Mouse (Mus musculus) spleen, postnatal 36 days (tissue): ENCODE data around the gene Arhgap10.

Experiments used
- DNase-seq, 2 experiments: peaks; one replicate each; pipeline ENCODE4 v3.0.0; 2022; ENCODE audit warnings: low spot score in 2 of 2, mixed read lengths in 1 of 2

Arhgap10 gene

DNA sequence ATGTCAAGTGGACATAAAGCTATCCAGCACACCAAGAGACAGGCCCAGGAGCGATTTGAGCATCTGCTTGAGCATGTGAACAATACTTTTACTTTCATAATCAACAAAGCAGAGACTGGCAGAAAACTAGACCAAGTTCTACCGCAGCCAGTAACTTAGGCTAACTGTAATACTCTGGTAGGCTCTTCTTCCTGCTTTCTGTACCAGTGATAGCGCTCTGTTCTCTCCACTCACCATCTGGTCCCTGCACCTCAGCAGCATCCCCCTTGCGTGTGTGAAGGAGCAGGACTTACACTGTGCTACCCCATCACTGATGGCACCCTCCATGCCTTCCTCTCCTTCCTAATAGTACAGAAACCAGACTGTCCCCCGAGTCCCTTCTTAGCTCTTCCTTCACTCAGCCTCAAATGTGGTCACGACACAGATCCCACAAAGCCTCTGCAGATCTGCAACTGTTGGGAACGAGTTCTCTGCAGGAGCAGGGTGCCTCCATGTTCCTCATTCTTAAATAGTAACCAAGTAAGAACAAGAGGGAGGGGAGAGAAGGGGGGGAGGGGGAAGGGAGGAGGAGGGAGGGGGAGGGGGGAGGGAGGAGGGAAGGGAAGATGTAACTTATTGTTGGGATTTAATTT lies 235.0 kb downstream of the Arhgap10 start:
- no peak for DNase-seq

DNA sequence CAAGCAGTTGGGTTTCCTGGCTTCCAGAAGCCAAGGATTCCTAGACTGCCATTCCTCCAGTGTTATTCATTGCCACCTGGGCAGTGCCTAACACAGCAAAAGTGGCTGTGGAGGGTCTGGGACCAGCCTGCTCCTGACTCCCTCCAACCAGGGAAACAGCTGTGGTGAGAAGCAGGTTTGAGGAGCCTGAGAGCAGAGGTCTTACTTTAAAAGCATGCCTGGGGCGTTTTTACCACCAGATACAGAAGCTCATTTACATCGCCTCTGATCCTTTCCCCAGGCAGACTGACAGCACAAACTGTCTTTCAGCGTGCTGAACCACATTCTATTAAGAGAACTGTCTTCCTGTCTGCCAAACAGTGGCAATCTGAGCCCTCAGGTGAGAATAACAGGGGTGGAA lies 237.8 kb downstream of the Arhgap10 start:
- DNase-seq, result no peak

DNA sequence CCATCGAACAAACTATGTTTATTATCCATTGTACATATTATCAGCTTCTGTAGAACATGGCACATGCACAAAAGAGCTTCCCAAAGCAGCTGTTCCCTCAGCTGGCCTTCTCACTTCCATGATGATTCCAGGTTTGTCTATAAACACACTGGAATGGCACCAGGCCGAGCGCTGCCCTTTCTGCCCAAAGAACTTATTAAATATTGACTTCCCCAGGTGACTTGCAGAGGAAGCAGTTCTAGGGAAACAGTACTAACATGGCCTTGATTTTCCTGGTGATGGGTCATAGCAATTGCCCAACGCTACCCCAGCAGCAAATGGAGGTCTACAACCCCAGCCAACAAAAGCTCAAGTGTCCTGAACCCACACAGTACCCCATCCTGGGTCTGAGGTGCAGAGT lies 239.5 kb downstream of the Arhgap10 start:
- DNase-seq, result no peak

DNA sequence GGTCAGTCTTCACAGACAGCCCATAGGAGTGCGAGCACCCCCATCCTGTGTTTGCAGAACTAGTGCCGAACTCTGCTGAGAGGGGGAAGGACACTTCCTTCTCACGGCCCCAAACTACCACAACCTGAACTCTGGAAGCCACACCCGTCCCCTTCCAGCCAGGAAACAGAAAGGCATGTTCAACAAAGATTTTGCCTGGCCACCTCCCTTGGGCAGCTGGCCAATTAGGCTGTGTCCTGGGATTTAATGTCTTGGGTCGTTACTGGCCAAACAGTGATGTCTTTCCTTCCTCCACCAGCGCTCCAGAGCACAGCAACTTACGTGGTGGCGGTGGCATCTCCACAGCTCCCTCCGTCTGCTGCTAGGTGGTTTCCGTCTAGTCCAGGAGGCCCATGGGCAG lies 240.9 kb downstream of the Arhgap10 start:
- no peak for DNase-seq

DNA sequence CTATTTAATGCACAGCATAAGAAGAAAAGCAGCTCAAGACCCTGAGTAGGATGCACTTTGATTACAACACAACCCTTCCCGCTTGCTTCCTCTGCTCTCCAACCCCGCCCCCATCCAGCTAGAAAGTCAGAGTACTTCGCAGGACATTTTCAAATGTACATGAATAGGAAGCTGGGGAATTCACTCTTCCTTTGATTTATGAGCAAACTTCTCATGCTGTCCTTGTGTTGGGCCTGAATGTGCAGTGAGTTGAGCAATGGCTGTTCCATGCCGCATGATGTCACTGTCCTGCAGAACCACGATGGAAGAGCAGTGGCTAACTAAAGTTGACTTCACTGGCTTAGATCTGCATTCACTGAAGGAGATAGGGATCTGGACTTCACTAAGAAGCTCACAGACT lies 242.2 kb downstream of the Arhgap10 start:
- DNase-seq, result no peak

DNA sequence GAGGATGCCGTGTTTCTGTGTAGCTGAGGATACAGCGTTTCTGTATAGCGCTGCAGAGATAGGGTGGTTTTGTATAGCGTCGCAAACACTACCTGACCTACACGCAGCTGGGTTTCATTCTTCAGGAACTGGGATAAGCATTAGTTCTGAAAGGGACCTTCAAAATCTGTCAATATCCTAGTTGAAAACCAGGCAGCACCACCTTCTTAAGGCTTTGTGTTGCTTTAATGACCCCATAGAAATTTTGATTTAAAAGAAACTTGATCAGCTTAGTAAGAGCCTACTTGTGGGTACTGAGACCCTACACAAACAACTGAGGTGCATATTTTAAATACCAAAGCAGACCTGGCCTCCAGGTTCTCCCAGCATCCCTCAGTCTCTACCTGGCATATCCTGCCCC lies 245.6 kb downstream of the Arhgap10 start:
- no peak for DNase-seq

DNA sequence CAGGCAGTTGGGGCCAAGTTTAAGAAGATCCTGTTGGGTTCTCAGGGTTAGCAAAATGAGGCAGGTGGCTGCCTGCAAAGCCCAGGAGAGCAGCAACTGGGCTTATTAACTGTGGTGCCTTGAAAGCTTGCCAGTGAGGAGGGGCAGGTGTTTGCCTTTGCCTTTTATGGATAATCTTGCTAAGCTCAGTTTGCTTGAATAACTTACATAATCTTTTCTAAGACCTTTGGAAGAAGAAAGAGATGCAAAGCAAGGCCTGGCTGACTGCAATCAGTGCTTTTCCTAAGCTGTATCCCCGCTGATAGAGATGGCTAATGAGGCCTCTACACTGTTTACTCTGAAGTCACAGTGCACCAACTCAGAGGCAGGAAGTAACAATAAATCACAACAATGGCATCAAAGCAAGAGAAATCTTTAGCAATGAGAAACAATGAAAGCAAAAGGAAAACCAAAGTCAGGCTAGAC lies 249.8 kb downstream of the Arhgap10 start:
- DNase-seq, result no peak

DNA sequence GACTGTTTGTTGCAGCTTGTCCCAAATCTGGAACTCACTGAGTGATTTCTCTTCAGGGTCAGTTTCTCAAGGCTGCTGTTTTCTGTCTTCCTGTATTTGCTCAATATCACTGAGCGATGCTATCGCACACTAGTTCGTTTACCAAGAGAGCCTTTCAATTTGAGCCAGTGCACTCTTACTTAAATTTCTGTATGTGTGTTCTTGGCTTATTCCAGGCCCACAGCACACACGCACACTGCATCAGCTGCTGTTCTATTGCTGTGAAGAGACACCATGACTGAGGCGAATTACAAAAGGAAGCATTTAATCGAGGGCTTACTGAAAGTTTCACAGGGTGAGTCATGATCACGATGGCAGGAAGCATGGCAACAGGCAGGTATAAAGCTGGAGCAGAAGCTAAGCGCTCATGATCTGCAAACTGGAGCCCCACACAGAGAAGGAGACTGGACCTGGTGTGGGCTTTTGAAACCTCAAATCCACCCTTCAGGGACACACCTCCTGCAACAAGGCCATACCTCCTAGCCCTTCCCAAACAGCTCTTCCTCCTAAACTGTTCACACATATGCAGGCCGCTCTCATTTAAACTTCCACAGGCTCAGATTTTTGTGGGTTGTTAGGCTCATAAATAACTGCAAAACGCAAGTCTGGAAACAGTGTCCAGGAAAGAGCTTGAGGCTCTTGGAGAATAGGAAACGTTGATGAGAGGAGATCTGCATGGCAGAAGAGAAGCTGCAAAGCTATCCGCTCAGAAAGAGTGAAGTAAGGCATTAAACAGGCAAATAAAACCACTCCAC lies 255.3 kb downstream of the Arhgap10 start:
- DNase-seq, result no peak

DNA sequence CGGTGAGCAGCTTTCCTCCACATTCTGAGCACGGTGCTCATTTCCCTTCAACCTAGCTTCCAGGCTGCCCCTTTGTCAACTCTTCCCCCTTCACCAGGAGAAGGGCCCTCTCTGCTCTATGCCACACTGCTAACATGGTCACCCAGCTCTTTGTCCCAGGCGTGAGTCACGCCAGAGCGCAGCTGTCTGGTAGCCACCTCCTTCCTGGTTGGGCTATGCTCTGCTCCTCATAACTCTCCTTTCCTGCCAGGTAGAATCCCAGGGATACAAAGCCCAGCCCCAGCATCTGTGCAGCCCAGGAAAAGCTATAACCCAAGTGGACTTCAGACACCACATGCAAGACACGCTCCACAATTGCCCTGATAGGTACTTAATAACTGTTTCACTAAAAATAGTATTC lies 256.5 kb downstream of the Arhgap10 start:
- DNase-seq, result no peak

DNA sequence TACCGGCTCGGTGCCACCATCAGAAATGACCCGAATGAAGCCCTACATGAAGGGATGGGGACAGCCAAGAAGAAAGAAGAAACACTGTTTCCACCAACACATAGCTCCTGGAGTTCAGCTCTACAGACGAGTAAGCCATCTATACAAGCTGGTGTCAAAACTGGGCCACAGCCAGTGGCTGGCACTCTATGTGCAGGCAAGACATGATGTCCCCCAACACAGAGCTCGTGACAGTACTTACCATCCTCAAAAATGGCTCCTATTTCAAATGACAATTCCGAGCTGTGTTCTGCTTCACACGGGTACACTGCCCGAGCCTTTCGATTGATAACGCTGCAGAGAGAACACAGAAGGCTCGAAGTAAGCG lies 260.7 kb downstream of the Arhgap10 start:
- DNase-seq, result no peak

DNA sequence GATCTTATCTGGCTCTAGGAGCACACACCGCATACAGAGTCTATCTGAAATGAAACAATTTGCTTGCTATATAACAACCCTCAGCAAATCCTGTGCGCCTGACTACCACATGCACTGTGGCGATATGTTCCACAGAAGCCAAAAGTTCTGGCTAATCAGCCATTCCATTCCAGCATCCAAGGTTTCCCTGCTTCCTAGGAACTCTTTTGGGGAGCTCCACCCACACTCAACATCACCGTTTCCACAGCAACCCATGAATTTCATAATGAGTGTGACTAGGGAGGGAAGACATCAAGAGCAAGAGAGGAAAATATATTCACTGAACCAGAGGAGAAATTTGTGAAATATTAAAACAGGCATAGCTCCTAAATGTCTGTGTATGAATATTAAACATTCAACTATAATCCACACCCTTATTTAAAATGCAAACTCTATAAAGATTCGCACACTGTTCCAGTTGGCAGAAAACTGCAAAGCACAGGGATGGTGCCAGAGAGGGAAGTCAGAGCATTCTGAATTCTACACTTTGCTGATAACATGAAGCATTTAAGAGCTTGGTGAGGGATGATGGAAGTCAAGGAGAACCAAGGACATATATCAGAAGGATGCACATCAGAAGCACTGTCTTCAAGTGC lies 261.2 kb downstream of the Arhgap10 start:
- DNase-seq, result no peak

DNA sequence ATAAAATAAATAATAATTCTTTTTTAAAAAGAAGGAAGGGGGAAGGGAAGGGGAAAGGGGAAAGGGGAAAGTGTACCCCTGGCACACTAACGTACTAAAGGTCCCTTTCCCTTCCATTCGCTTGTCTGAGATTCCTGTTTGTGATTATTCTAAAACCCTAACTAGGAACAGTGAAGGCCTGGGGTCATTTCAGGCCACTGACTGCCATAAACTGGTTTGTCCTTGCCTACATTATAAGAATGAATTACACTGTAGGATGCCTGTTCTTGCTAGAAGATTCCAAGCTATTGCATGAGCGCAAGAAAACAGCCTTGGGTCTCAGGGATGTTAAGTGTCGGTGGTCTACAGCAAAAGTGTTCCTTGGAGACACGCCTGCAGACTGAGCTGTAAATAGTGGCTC lies 263.3 kb downstream of the Arhgap10 start:
- no peak for DNase-seq

DNA sequence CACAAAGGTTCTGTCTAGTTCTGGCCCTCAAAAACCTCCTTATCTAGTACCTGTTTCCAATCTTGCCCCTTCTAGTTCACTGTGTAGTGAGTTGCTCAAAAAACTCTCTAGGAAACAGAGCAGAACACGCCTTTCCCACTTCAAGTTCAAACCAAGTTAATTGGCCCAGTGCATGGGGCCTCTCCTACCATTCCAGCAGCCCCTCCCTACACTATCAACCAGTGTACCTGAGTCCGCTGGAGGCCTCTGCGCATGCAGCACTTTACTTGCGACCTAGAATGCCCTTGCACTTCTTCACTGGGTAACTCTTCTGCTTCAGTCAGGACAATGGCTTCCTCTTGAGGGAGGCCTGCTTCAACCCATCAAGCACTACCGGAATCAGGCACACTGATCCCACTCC lies 266.6 kb downstream of the Arhgap10 start:
- DNase-seq, result no peak

DNA sequence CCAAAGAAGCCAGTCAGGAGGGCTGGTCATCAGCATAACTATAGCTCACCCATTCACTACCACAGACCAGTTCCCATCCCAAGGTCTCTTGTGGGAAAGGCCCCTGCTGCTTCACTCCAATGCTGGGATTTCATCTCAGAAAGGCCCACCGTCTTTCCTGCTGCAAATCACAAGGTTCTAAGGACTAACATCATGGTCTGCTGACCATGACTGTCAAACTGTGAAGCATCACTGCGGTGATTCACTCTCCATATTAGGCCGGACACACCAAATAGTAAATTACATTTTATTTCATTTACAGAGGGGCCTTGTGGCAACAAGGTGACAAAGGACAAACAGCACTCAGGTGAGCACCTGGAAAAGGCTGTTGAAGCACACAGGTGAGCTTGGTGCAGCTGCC lies 267.7 kb downstream of the Arhgap10 start:
- no peak for DNase-seq

DNA sequence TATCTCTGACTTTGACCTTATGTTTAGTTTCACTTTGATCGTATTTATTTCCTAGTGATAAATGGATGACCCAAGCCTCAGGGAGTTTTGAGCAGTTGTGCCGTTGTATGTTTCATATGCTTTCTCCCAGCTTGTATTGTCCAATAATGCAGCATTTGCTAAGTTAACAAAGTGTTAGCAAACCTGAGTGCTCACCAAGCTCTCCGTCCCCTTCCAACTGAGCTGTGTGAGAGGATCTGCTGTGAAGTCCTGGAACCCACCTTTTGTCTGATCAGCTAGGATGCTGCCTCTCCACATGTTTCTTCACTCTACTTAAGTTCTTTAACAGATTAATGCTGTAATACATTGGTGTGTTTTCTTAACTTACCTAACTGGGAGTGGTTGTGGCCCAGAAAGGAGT lies 276.4 kb downstream of the Arhgap10 start:
- no peak for DNase-seq

DNA sequence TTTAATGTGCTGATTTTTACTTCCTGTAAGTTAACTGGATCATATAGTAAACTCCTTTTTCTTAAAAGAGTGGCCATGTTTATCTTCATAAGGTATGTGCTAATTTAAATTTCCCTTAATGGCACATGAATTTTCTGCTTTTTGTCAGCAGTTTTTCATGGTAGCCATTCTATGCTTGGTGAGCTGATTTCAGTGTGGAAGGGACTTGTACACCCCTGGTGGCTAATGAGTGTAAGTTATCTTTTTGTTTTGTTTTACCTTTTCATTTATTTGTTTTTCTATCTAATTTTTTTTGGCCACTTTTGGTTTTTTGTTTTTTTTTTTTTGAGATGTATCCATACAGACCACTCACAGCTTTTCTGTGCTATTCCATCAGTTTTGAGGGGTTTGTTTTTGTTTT lies 278.3 kb downstream of the Arhgap10 start:
- DNase-seq, result no peak

DNA sequence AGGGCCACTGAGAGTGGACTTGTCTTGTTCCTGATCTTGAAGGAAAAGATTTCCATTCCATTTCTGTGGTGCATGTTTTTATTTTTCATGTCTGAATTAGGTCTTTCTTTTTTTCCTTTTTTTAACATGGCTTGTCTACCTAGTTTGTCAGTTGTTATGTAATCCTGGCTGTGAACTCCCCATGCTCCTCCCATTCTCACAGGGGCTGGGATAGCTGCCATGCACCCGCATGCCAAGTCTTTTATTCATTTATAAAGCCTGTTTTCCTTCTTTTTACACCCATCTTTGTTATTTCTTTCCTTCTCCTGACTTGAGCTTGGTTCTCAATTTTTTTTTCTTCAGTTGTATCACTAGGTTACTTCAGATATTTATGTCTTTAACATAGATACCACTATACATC lies 281.1 kb downstream of the Arhgap10 start:
- no peak for DNase-seq

DNA sequence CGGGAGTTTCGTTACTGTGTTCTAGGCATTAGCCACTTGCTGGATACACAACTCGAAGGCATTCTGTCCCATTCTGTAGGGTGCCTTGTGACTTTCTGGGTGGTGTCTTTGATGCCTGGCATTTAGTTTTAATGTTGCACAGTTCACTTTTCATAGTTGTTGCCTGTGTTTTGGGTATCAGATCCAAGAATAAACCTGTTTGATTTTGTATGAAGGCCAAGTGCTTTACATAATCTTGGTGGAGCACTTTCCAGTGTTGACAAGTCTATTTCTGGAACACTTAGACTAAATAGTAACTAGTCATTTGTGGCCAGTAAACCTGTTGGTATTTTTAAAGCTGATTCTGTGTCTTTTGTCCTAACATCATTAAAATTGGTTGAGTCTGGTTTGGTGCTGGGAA lies 285.3 kb downstream of the Arhgap10 start:
- no peak for DNase-seq

DNA sequence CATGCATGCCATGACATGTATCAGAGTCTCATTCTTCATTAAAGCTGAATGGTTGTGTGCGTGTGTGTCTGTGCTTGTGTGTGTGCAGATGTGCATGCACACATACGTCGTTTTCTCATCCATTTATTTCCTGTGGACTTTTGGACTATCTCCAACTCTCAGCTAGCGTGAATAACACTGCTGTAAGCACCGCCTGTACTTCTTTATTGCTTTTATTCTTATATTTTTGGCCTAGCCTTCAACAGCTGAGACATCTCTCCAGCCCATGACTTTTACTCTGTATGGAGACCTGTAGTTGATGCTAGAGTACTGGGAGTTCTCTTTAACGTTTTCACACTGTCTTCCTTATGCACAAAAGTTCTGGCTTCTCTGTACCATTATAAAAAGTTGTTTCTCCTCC lies 285.9 kb downstream of the Arhgap10 start:
- DNase-seq, result no peak

DNA sequence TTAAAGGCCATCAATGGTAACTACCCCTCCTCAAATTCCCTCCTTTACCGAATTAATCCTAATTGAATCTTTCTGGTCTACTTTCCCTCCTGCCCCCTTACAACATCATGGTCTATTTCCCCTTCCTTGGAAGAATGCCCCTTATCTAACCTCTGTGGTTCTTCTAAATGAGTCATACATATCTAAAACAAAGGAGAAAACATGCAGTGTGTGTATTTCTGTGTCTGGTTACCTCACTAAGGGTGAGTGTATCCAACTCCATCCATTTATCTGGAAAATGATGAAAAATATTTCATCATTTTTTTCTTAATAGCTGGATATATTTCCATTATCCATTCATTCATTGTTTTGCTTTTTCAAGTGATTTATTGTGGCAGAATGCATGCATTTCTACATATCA lies 286.5 kb downstream of the Arhgap10 start:
- DNase-seq, result no peak

DNA sequence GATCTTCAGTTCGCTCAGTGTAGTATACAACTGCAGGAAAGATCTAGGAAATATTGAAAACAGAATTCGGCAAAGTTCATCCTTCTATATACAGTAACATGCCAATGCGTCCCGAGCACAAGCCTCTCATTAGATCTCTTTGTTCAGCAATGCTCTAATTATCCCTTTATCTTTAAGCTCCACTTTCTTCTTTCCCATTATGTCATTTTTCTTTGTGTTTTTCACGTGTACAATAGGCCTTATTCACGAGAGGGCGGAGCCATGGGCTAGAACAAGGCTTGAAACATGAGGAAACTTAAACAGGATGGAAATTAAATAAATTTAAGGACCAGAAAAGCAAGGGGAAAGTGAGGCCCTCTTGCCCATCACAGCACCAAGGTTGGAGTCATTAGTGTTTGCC lies 289.1 kb downstream of the Arhgap10 start:
- no peak for DNase-seq

DNA sequence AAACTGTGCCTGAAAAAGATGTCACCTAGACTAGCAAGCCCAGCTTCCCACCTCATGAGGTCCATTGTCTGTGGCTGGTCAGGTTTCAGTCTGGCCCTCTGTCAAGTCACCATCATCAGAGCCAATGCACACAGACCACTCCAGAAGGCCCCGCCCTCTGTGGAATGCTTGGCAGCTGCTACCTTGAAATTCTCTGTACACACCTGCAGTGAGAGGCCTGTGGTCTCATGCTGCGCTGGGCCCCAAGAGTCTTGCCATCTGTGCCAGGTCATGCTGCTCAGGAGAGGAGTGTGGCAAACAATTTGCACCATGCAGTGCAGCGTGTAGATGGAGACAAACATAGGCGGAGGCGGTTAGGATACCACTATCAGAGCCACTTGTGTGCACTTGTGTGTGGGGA lies 290.0 kb downstream of the Arhgap10 start:
- no peak for DNase-seq

DNA sequence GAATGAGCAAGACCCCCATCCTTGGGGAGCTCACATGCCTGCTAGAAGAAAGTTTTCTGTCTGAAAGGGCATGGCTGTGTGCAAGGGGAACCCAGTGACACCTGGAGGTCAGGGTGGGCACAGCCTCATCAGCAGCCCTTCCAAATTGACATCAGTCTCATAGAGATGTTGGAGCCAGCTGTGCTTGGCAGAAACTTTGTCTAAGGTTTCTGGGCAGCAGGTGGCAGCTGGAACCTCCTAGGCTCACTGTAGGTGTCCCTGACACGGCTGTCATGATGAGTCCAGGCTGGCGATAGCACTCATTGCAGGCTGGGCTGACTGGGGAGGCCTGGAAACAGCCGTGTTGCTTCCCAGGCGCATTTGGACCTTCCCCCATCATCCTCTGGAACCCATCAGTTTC lies 294.6 kb downstream of the Arhgap10 start:
- DNase-seq, result no peak
